Mouse (Mus musculus) lung, adult 2 months (tissue): Measurements from ENCODE around the gene Pold4.

Experiments used
- CTCF ChIP-seq: fragments of 200-500 bp; IDR thresholded peaks from 2 replicates; pipeline ENCODE4 v1.5.1; 2011; ENCODE audit warnings: mild to moderate bottlenecking, low read length, control low read depth; ENCODE audit not compliant: insufficient read depth
- POLR2A ChIP-seq: fragments of 200-500 bp; IDR thresholded peaks from 2 replicates; pipeline ENCODE4 v1.6.1; 2011; ENCODE audit warnings: low read depth, mild to moderate bottlenecking, control low read depth, low read length, borderline replicate concordance; ENCODE audit errors: extremely low read depth

GRCm38 (mm10) chr19:4216041-4216685, 15.5 kb upstream of the Pold4 start:
- peak; percentile 34; the same call in 1 of the 2 replicates for TF ChIP-seq CTCF
- peak; percentile 8; the same call in 1 of the 2 replicates for TF ChIP-seq POLR2A
